Mouse (Mus musculus) E14TG2a.4 (cell line): ENCODE results near the gene Plagl2.

Experiments used
- CTCF ChIP-seq: conservative IDR thresholded peaks from 2 replicates; pipeline ENCODE4 v1.5.1; 2014; ENCODE audit warnings: low read length
- POU5F1 ChIP-seq: IDR thresholded peaks from 2 replicates; pipeline ENCODE4 v1.6.1; 2014; ENCODE audit warnings: low read length, borderline replicate concordance

GRCm38 (mm10) chr2:153259030-153259863 lies 18.0 kb upstream of the Plagl2 start:
- TF ChIP-seq CTCF (no peak), POU5F1 (no peak)
